Mouse (Mus musculus): ENCODE measurements around the gene Dek. TPM values are rescaled to one million over a fixed set of nuclear protein-coding genes. Genes with fewer than 3 reads are reported as not detected.

Dek gene
- polyA plus RNA-seq, 1 experiment from 2014 or later: 345 TPM

DNA sequence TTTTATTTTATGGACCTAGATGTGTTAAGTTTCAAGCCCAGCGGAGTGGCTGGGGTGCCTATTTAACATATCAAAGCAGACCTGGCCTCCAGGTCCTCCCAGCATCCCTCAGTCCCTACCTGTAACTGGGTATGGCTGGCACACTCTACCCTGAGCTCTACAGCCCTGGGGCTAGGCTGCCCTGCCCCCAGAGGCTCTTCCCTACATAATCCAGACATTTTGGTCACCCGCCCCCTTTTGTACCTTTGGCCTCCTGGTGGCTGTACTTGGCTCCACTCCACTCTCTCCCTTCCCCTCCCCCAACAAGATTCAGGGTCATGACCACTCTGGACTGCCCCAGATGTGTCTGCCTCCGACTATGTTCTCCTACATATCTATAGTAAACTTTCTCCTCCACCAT is 18.4 kb upstream of the Dek start:
- H3K9me3 ChIP-seq (replicated peaks; ENCODE audit: control insufficient read depth, low read length): no peaks in the 10 kb centered on the region
- WGBS: 35% methylated on average over 3 of the region's 3 CpGs
- peaks cover 4% of the 10 kb centered on the region; the same call in 1 of the 2 replicates for H3K27me3 ChIP-seq (ENCODE audit: control insufficient read depth, insufficient read depth, low read length)
- ATAC-seq (replicated peaks; ENCODE audit: insufficient number of reproducible peaks, low FRiP score, low TSS enrichment, low read depth) (no peak), DNase-seq (ENCODE audit: low spot score) (no peak)
- H3K27ac ChIP-seq (replicated peaks; ENCODE audit: low read depth, low read length): no peak overlapping the region
- H3K9ac ChIP-seq (replicated peaks; ENCODE audit: low read length): no peak overlapping the region
- H3K4me3 ChIP-seq (ENCODE audit: low read depth, low read length): no peak overlapping the region
- H3K36me3 ChIP-seq (replicated peaks; ENCODE audit: control insufficient read depth, insufficient read depth, low read depth, low read length): no peaks in the 10 kb centered on the region
- H3K4me1 ChIP-seq (ENCODE audit: control insufficient read depth, insufficient read depth, low read length): no peaks in the 10 kb centered on the region
- H3K4me2 ChIP-seq (ENCODE audit: low read depth, low read length): no peak overlapping the region

GRCm38 (mm10) chr13:47122537-47123430 is 16.8 kb upstream of the Dek start, which contains the start of gene Rnf144b:
Rnf144b (plus strand) TSS chr13:47122656.
- DNase-seq (ENCODE audit: low spot score) (peak; percentile 66), ATAC-seq (replicated peaks; ENCODE audit: insufficient number of reproducible peaks, low FRiP score, low TSS enrichment, low read depth) (peak; percentile 59; the same call in 1 of the 2 replicates)
- peak within 1 kb of the TSS; percentile 49 for H3K9ac ChIP-seq (replicated peaks; ENCODE audit: low read length)
- peak within 1 kb of the TSS; percentile 98 for H3K4me2 ChIP-seq (ENCODE audit: low read depth, low read length)
- H3K4me3 ChIP-seq (ENCODE audit: low read depth, low read length): peak within 1 kb of the TSS; percentile 47
- no peaks in the 10 kb centered on the region for H3K4me1 ChIP-seq (ENCODE audit: control insufficient read depth, insufficient read depth, low read length)
- no peaks in the 10 kb centered on the region for H3K36me3 ChIP-seq (replicated peaks; ENCODE audit: control insufficient read depth, insufficient read depth, low read depth, low read length)
- H3K27ac ChIP-seq (replicated peaks; ENCODE audit: low read depth, low read length): no peak within 1 kb of the TSS
- H3K9me3 ChIP-seq (replicated peaks; ENCODE audit: control insufficient read depth, low read length): no peaks in the 10 kb centered on the region
- H3K27me3 ChIP-seq (ENCODE audit: control insufficient read depth, insufficient read depth, low read length): peaks cover 4% of the 10 kb centered on the region; the same call in 1 of the 2 replicates
- WGBS: 2% methylated on average over 55 of the region's 55 CpGs

DNA sequence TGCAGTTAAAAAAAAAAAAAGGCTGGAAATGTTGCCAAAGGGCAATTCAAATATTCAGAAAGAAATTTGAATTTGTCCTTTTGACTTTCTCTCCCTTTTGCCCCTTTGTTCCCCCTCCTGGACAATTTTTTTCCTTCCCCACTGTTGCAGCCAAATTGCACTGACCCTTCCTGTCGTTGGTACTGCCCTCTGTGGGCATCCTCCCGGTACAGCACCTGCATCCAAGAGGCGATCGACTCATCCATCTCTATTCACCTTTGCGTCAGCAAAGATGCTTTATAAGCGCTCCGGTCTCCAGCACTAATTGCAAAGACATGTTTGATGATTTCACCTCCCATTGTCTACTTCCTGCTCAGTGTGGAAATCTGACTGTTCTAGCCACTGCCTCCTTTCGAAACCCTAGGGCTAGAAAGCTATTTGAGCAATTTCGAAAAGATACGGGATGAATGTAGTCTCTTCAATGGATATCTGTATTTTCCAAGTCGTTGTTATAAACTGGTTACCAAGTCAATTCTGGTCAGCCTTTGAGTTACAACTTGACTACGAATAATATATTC is 15.4 kb upstream of the Dek start:
- Histone ChIP-seq H3K36me3 (replicated peaks; ENCODE audit: control insufficient read depth, insufficient read depth, low read depth, low read length) (no peaks in the 10 kb centered on the region), H3K9ac (replicated peaks; ENCODE audit: low read length) (no peak overlapping the region), H3K4me3 (ENCODE audit: low read depth, low read length) (no peak overlapping the region), H3K4me1 (ENCODE audit: control insufficient read depth, insufficient read depth, low read length) (no peaks in the 10 kb centered on the region), H3K27me3 (ENCODE audit: control insufficient read depth, insufficient read depth, low read length) (peaks cover 4% of the 10 kb centered on the region; the same call in 1 of the 2 replicates), H3K4me2 (ENCODE audit: low read depth, low read length) (no peak overlapping the region), H3K9me3 (replicated peaks; ENCODE audit: control insufficient read depth, low read length) (no peaks in the 10 kb centered on the region), H3K27ac (replicated peaks; ENCODE audit: low read depth, low read length) (no peak overlapping the region)
- DNase-seq (ENCODE audit: low spot score) (peak; percentile 8), ATAC-seq (replicated peaks; ENCODE audit: insufficient number of reproducible peaks, low FRiP score, low TSS enrichment, low read depth) (no peak)
- WGBS: 30% methylated on average over 12 of the region's 12 CpGs

- DNase-seq (ENCODE audit: low spot score) (no peak), ATAC-seq (replicated peaks; ENCODE audit: insufficient number of reproducible peaks, low FRiP score, low TSS enrichment, low read depth) (no peak)
- Histone ChIP-seq H3K27ac (replicated peaks; ENCODE audit: low read depth, low read length) (no peak overlapping the region), H3K4me2 (ENCODE audit: low read depth, low read length) (no peak overlapping the region), H3K4me1 (ENCODE audit: control insufficient read depth, insufficient read depth, low read length) (no peaks in the 10 kb centered on the region), H3K9me3 (replicated peaks; ENCODE audit: control insufficient read depth, low read length) (no peaks in the 10 kb centered on the region), H3K36me3 (replicated peaks; ENCODE audit: control insufficient read depth, insufficient read depth, low read depth, low read length) (no peaks in the 10 kb centered on the region), H3K9ac (replicated peaks; ENCODE audit: low read length) (no peak overlapping the region), H3K27me3 (ENCODE audit: control insufficient read depth, insufficient read depth, low read length) (no peaks in the 10 kb centered on the region), H3K4me3 (ENCODE audit: low read depth, low read length) (no peak overlapping the region)
- WGBS: 83% methylated on average over 3 of the region's 3 CpGs
Measured at GRCm38 (mm10) chr13:47116000-47116399, 10.0 kb upstream of the Dek start.

DNA sequence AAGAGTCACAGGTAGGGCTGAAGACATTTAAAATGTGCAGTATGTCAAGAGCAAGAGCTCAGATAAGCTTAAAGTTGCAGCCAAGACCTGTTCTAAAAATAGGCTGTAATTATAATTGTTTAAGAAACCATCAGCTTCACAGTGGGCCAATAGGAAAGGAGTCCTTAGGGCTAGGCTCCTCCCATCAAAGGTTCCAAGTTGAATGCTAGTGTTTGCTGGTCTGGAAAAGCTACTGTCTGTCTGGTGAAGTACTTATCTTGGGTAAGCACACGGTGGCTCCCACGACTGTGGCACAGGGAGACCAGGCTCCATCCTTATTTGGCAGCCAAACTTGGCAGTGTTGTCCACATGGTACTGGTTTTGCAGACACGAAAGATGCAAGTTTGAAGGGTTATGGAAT is 6.9 kb upstream of the Dek start:
- H3K4me3 ChIP-seq (ENCODE audit: low read depth, low read length): no peak overlapping the region
- no peaks in the 10 kb centered on the region for H3K36me3 ChIP-seq (replicated peaks; ENCODE audit: control insufficient read depth, insufficient read depth, low read depth, low read length)
- ATAC-seq (replicated peaks; ENCODE audit: insufficient number of reproducible peaks, low FRiP score, low TSS enrichment, low read depth) (no peak), DNase-seq (ENCODE audit: low spot score) (no peak)
- WGBS: 66% methylated on average over 3 of the region's 3 CpGs
- H3K4me1 ChIP-seq (ENCODE audit: control insufficient read depth, insufficient read depth, low read length): no peaks in the 10 kb centered on the region
- H3K27me3 ChIP-seq (ENCODE audit: control insufficient read depth, insufficient read depth, low read length): no peaks in the 10 kb centered on the region
- no peaks in the 10 kb centered on the region for H3K9me3 ChIP-seq (replicated peaks; ENCODE audit: control insufficient read depth, low read length)
- H3K9ac ChIP-seq (replicated peaks; ENCODE audit: low read length): no peak overlapping the region
- H3K27ac ChIP-seq (replicated peaks; ENCODE audit: low read depth, low read length): no peak overlapping the region
- no peak overlapping the region for H3K4me2 ChIP-seq (ENCODE audit: low read depth, low read length)

DNA sequence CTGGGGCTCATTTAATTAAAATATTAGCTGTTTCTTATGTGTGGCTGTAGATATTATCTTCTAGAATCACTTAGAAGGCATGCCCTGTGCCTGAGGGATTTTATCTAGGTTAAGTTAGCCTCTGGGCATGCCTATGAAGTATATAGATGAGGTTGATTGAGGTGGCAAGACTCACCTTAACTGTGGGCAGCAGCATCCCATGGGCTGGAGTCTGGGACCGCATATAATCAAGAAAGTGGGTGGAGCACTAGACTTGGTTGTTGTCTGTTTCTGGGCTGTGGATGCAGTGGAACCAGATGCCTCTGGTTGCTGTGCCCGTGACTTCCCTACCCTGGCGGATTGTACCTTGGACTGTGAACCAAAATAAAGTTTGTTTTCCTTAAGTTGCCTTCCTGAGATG is 6.1 kb upstream of the Dek start:
- Histone ChIP-seq H3K9ac (replicated peaks; ENCODE audit: low read length) (no peak overlapping the region), H3K4me3 (ENCODE audit: low read depth, low read length) (no peak overlapping the region), H3K9me3 (replicated peaks; ENCODE audit: control insufficient read depth, low read length) (no peaks in the 10 kb centered on the region), H3K36me3 (replicated peaks; ENCODE audit: control insufficient read depth, insufficient read depth, low read depth, low read length) (no peaks in the 10 kb centered on the region), H3K27ac (replicated peaks; ENCODE audit: low read depth, low read length) (no peak overlapping the region), H3K4me2 (ENCODE audit: low read depth, low read length) (no peak overlapping the region), H3K4me1 (ENCODE audit: control insufficient read depth, insufficient read depth, low read length) (no peaks in the 10 kb centered on the region), H3K27me3 (ENCODE audit: control insufficient read depth, insufficient read depth, low read length) (no peaks in the 10 kb centered on the region)
- WGBS: 84% methylated on average over 3 of the region's 3 CpGs
- ATAC-seq (replicated peaks; ENCODE audit: insufficient number of reproducible peaks, low FRiP score, low TSS enrichment, low read depth) (no peak), DNase-seq (ENCODE audit: low spot score) (no peak)

- no peaks in the 10 kb centered on the region for H3K36me3 ChIP-seq (replicated peaks; ENCODE audit: control insufficient read depth, insufficient read depth, low read depth, low read length)
- 77% methylated on average over 3 of the region's 3 CpGs for WGBS
- H3K4me1 ChIP-seq (ENCODE audit: control insufficient read depth, insufficient read depth, low read length): no peaks in the 10 kb centered on the region
- DNase-seq (ENCODE audit: low spot score) (no peak), ATAC-seq (replicated peaks; ENCODE audit: insufficient number of reproducible peaks, low FRiP score, low TSS enrichment, low read depth) (no peak)
- no peaks in the 10 kb centered on the region for H3K27me3 ChIP-seq (ENCODE audit: control insufficient read depth, insufficient read depth, low read length)
- no peak overlapping the region for H3K4me2 ChIP-seq (ENCODE audit: low read depth, low read length)
- no peaks in the 10 kb centered on the region for H3K9me3 ChIP-seq (replicated peaks; ENCODE audit: control insufficient read depth, low read length)
- H3K9ac ChIP-seq (replicated peaks; ENCODE audit: low read length): no peak overlapping the region
- no peak overlapping the region for H3K4me3 ChIP-seq (ENCODE audit: low read depth, low read length)
- no peak overlapping the region for H3K27ac ChIP-seq (replicated peaks; ENCODE audit: low read depth, low read length)
Measured at GRCm38 (mm10) chr13:47111185-47111584, 5.2 kb upstream of the Dek start.

DNA sequence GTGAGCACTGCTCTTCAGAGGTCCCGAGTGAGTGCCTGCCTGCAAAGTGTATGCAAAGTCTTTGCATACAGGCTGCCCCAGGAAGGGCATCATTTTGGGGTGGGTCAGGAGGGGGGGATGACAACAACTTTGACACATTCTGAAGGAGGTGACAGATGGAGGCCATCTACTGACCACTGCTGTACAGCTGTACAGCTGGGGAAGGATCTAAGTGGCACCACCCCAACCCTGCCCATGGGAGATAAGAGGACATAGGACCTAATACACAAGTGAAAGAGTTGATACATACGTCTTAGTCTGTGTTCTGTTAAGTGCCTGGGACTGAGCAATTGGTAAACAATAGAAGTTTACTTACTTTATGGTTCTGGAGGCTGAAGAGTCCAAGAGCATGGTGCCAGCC is 3.2 kb upstream of the Dek start:
- Histone ChIP-seq H3K36me3 (replicated peaks; ENCODE audit: control insufficient read depth, insufficient read depth, low read depth, low read length) (no peaks in the 10 kb centered on the region), H3K4me1 (ENCODE audit: control insufficient read depth, insufficient read depth, low read length) (no peaks in the 10 kb centered on the region; the same call in 1 of the 2 replicates), H3K27me3 (ENCODE audit: control insufficient read depth, insufficient read depth, low read length) (no peaks in the 10 kb centered on the region), H3K27ac (replicated peaks; ENCODE audit: low read depth, low read length) (no peak overlapping the region), H3K9ac (replicated peaks; ENCODE audit: low read length) (no peak overlapping the region), H3K4me3 (ENCODE audit: low read depth, low read length) (no peak overlapping the region), H3K4me2 (ENCODE audit: low read depth, low read length) (no peak overlapping the region), H3K9me3 (replicated peaks; ENCODE audit: control insufficient read depth, low read length) (no peaks in the 10 kb centered on the region)
- DNase-seq (ENCODE audit: low spot score) (no peak), ATAC-seq (replicated peaks; ENCODE audit: insufficient number of reproducible peaks, low FRiP score, low TSS enrichment, low read depth) (no peak)
- 77% methylated on average over 2 of the region's 2 CpGs for WGBS
